Mouse (Mus musculus): ENCODE results near the gene P4ha3.

- no peak for TF ChIP-seq GATA1 (IDR thresholded peaks at IDR 0.05; ENCODE audit: borderline replicate concordance, low read length)
- no peak for TF ChIP-seq FLI1 (IDR thresholded peaks at IDR 0.05; ENCODE audit: low read length)
These were observed 20.6 kb downstream of the P4ha3 start for GRCm38 (mm10) chr7:100305894-100306293.

Data from megakaryocyte, embryonic 14.5 days (primary cell).